Mouse (Mus musculus) forebrain, embryonic 12.5 days (tissue): ENCODE measurements around the gene Slc50a1. TPM values are rescaled to one million over a fixed set of nuclear protein-coding genes. Genes with fewer than 3 reads are reported as not detected.

ENCODE experiments used
- ATAC-seq: fragments of 200-750 bp; cut with Nextera tagmentation; 2 replicates; pipeline ENCODE4 v1.8.0; 2017; ENCODE audit warnings: moderate TSS enrichment; ENCODE audit not compliant: low FRiP score
- H3K27ac ChIP-seq: fragments of 300-500 bp; sonication (generic); 2 replicates; pipeline ENCODE4 v1.5.1; 2016; ENCODE audit warnings: mild to moderate bottlenecking
- H3K27me3 ChIP-seq: fragments of 300-500 bp; sonication (generic); 2 replicates; pipeline ENCODE4 v1.6.1; 2016; ENCODE audit warnings: mild to moderate bottlenecking
- H3K36me3 ChIP-seq: fragments of 300-500 bp; sonication (generic); replicated peaks from 2 replicates; pipeline ENCODE4 v1.6.1; 2016; ENCODE audit warnings: mild to moderate bottlenecking
- H3K4me1 ChIP-seq: fragments of 300-500 bp; sonication (generic); 2 replicates; pipeline ENCODE4 v1.6.1; 2016
- H3K4me2 ChIP-seq: fragments of 300-500 bp; sonication (generic); 2 replicates; pipeline ENCODE4 v1.6.1; 2016; ENCODE audit warnings: mild to moderate bottlenecking, moderate library complexity
- H3K4me3 ChIP-seq: fragments of 300-500 bp; sonication (generic); replicated peaks from 2 replicates; pipeline ENCODE4 v1.5.1; 2016; ENCODE audit warnings: mild to moderate bottlenecking
- H3K9ac ChIP-seq: fragments of 300-500 bp; sonication (generic); 2 replicates; pipeline ENCODE4 v1.6.1; 2016; ENCODE audit warnings: mild to moderate bottlenecking
- H3K9me3 ChIP-seq: fragments of 300-500 bp; sonication (generic); 2 replicates; pipeline ENCODE4 v1.6.1; 2016
- WGBS: fragments of 180-500 bp; shearing (Covaris S2); methylation state at CpG from one replicate; pipeline ENCODE4 v1.1.7; 2016; 5-methylcytosine and 5-hydroxymethylcytosine counted together
- polyA plus RNA-seq: library from polyadenylated mRNA; unstranded; fragments of >200 nt; fragmentation: Nextera tagmentation; extraction: Ambion mirVana; gene quantifications from 2 replicates; pipeline ENCODE4 v1.2.1, GENCODE M21; 2016

The Slc50a1 gene
- polyA plus RNA-seq, result 28.6 and 29.7 TPM in 2 replicates

- WGBS, result 4% methylated on average over 39 of the region's 39 CpGs
- peak; percentile 54 for ATAC-seq
- Histone ChIP-seq H3K36me3 (no peaks in the 10 kb centered on the region; the same call in 1 of the 2 replicates), H3K4me2 (peak within 1 kb of the TSS; percentile 75), H3K27ac (peak within 1 kb of the TSS; percentile 54), H3K27me3 (peaks cover 23% of the 10 kb centered on the region; the same call in 1 of the 2 replicates), H3K4me1 (peaks cover 45% of the 10 kb centered on the region), H3K9me3 (no peaks in the 10 kb centered on the region), H3K4me3 (peak within 1 kb of the TSS; percentile 50), H3K9ac (peak within 1 kb of the TSS; percentile 67)
These were observed at the start of gene Slc50a1 for GRCm38 (mm10) chr3:89270051-89270755. Slc50a1 (minus strand) TSS chr3:89270570.

- Histone ChIP-seq H3K36me3 (no peaks in the 10 kb centered on the region), H3K27ac (0 out of 2 replicates have a peak overlapping the region, but pooled peaks have one; percentile 71), H3K9me3 (no peaks in the 10 kb centered on the region), H3K4me2 (peak overlapping the region; percentile 95), H3K4me3 (peak overlapping the region; percentile 63), H3K9ac (peak overlapping the region; percentile 70), H3K4me1 (peaks cover 78% of the 10 kb centered on the region), H3K27me3 (peaks cover 84% of the 10 kb centered on the region)
- WGBS, result 3% methylated on average over 55 of the region's 58 CpGs
- no peak for ATAC-seq
These were observed 49.4 kb upstream of the Slc50a1 start for GRCm38 (mm10) chr3:89319591-89320350.

GRCm38 (mm10) chr3:89318971-89319590 lies 48.7 kb upstream of the Slc50a1 start:
- Histone ChIP-seq H3K36me3 (no peaks in the 10 kb centered on the region), H3K27ac (no peak overlapping the region), H3K4me1 (peaks cover 79% of the 10 kb centered on the region), H3K4me3 (peak overlapping the region; percentile 63), H3K9me3 (no peaks in the 10 kb centered on the region), H3K9ac (peak overlapping the region; percentile 70; the same call in 1 of the 2 replicates), H3K27me3 (peaks cover 80% of the 10 kb centered on the region), H3K4me2 (peak overlapping the region; percentile 95)
- no peak for ATAC-seq
- WGBS, result 10% methylated on average over 21 of the region's 21 CpGs

GRCm38 (mm10) chr3:89318316-89318715 lies 47.9 kb upstream of the Slc50a1 start:
- H3K4me3 ChIP-seq, result 0 out of 2 replicates have a peak overlapping the region, but pooled peaks have one; percentile 1
- no peaks in the 10 kb centered on the region for H3K9me3 ChIP-seq
- H3K4me2 ChIP-seq, result no peak overlapping the region
- no peak overlapping the region for H3K9ac ChIP-seq
- WGBS, result 77% methylated on average over 8 of the region's 8 CpGs
- peaks cover 79% of the 10 kb centered on the region for H3K4me1 ChIP-seq
- no peaks in the 10 kb centered on the region for H3K36me3 ChIP-seq
- no peak overlapping the region for H3K27ac ChIP-seq
- ATAC-seq, result no peak
- H3K27me3 ChIP-seq, result peaks cover 75% of the 10 kb centered on the region

GRCm38 (mm10) chr3:89317246-89317645 lies 46.9 kb upstream of the Slc50a1 start:
- 60% methylated on average over 6 of the region's 6 CpGs for WGBS
- Histone ChIP-seq H3K4me1 (peaks cover 69% of the 10 kb centered on the region), H3K27ac (no peak overlapping the region), H3K27me3 (peaks cover 65% of the 10 kb centered on the region), H3K4me2 (peak overlapping the region; percentile 73), H3K4me3 (no peak overlapping the region), H3K9me3 (no peaks in the 10 kb centered on the region), H3K9ac (no peak overlapping the region), H3K36me3 (no peaks in the 10 kb centered on the region)
- no peak for ATAC-seq

- peak; percentile 45 for ATAC-seq
- 3% methylated on average over 4 of the region's 4 CpGs for WGBS
These were observed 46.5 kb upstream of the Slc50a1 start for GRCm38 (mm10) chr3:89316833-89317232.

GRCm38 (mm10) chr3:89315930-89316831 lies 45.8 kb upstream of the Slc50a1 start:
- Histone ChIP-seq H3K4me1 (peaks cover 59% of the 10 kb centered on the region), H3K9me3 (no peaks in the 10 kb centered on the region), H3K27ac (no peak overlapping the region), H3K9ac (peak overlapping the region; percentile 56; the same call in 1 of the 2 replicates), H3K27me3 (peaks cover 55% of the 10 kb centered on the region), H3K4me3 (peak overlapping the region; percentile 34), H3K36me3 (no peaks in the 10 kb centered on the region), H3K4me2 (peak overlapping the region; percentile 73)
- 6% methylated on average over 40 of the region's 40 CpGs for WGBS
- peak; percentile 21; the same call in 1 of the 2 replicates for ATAC-seq

More at GRCm38 (mm10) chr3:89316833-89317232, 46.5 kb upstream of the Slc50a1 start:
- Histone ChIP-seq H3K4me1 (peaks cover 65% of the 10 kb centered on the region), H3K36me3 (no peaks in the 10 kb centered on the region), H3K9ac (no peak overlapping the region), H3K9me3 (no peaks in the 10 kb centered on the region), H3K27me3 (peaks cover 61% of the 10 kb centered on the region), H3K27ac (no peak overlapping the region), H3K4me2 (peak overlapping the region; percentile 73), H3K4me3 (no peak overlapping the region)

GRCm38 (mm10) chr3:89315195-89315929 lies 45.0 kb upstream of the Slc50a1 start:
- H3K9ac ChIP-seq, result peak overlapping the region; percentile 56; the same call in 1 of the 2 replicates
- H3K4me3 ChIP-seq, result peak overlapping the region; percentile 34
- peak overlapping the region; percentile 73 for H3K4me2 ChIP-seq
- peaks cover 47% of the 10 kb centered on the region for H3K27me3 ChIP-seq
- H3K27ac ChIP-seq, result no peak overlapping the region; the same call in 1 of the 2 replicates
- no peaks in the 10 kb centered on the region for H3K9me3 ChIP-seq
- 6% methylated on average over 25 of the region's 26 CpGs for WGBS
- ATAC-seq, result peak; percentile 31
- H3K4me1 ChIP-seq, result peaks cover 51% of the 10 kb centered on the region
- no peaks in the 10 kb centered on the region for H3K36me3 ChIP-seq

- no peak for ATAC-seq
- Histone ChIP-seq H3K9me3 (no peaks in the 10 kb centered on the region), H3K27ac (no peak overlapping the region), H3K4me2 (peak overlapping the region; percentile 73), H3K4me3 (no peak overlapping the region), H3K27me3 (peaks cover 41% of the 10 kb centered on the region), H3K4me1 (peaks cover 45% of the 10 kb centered on the region), H3K9ac (peak overlapping the region; percentile 56; the same call in 1 of the 2 replicates), H3K36me3 (no peaks in the 10 kb centered on the region)
- WGBS, result 39% methylated on average over 2 of the region's 2 CpGs
These were observed 44.4 kb upstream of the Slc50a1 start for GRCm38 (mm10) chr3:89314791-89315190.

GRCm38 (mm10) chr3:89314340-89314739 lies 44.0 kb upstream of the Slc50a1 start:
- 70% methylated on average over 5 of the region's 5 CpGs for WGBS
- Histone ChIP-seq H3K36me3 (no peaks in the 10 kb centered on the region), H3K4me2 (no peak overlapping the region), H3K9ac (no peak overlapping the region), H3K27ac (no peak overlapping the region), H3K9me3 (no peaks in the 10 kb centered on the region), H3K4me3 (no peak overlapping the region), H3K4me1 (peaks cover 40% of the 10 kb centered on the region), H3K27me3 (peaks cover 36% of the 10 kb centered on the region)
- ATAC-seq, result no peak

- ATAC-seq, result peak; percentile 84
- H3K27ac ChIP-seq, result no peak overlapping the region
- H3K36me3 ChIP-seq, result no peaks in the 10 kb centered on the region
- no peaks in the 10 kb centered on the region for H3K4me1 ChIP-seq
- H3K4me3 ChIP-seq, result no peak overlapping the region
- no peaks in the 10 kb centered on the region for H3K27me3 ChIP-seq
- no peak overlapping the region for H3K4me2 ChIP-seq
- no peak overlapping the region for H3K9ac ChIP-seq
- no peaks in the 10 kb centered on the region for H3K9me3 ChIP-seq
- 4% methylated on average over 9 of the region's 9 CpGs for WGBS
These were observed 37.7 kb upstream of the Slc50a1 start for GRCm38 (mm10) chr3:89308089-89308488.
